Mouse (Mus musculus): Measurements from ENCODE around the gene Emc8.

DNA sequence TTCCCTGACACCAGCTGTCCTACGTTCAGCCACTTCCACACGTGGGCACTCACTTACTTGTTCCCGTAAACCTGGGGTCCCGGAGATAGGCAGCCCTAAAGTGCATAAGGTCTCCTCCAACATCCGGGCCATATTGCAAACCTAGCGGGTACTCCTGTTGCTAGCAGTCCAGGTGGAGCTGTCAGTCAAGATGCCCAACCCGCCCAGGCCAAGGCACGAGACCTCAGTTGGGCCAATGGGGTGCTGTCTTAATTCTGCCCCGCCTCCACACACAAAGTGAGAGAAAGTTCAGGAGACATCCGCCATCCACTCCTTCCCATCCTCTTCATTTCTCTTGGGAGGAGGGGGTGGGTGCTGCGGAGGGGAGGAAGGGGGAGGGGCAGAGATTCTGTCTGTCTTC is 41.9 kb downstream of the Emc8 start:
- no peak for TF ChIP-seq CTCF (IDR thresholded peaks at IDR 0.05; ENCODE audit: insufficient read depth, low read depth, low read length)
- TF ChIP-seq POLR2A (IDR thresholded peaks at IDR 0.05; ENCODE audit: insufficient read depth, low read depth, low read length): no peak
